Mouse (Mus musculus) neural tube, embryonic 15.5 days (tissue): Measurements from ENCODE around the gene Per2. TPM values are rescaled to one million over a fixed set of nuclear protein-coding genes. Genes with fewer than 3 reads are reported as not detected.
A peak's percentile ranks its signal among the peaks of the same experiment; 100 is the strongest.

ENCODE experiments used
- ATAC-seq: fragments of 200-750 bp; cut with Nextera tagmentation; 2 replicates; pipeline ENCODE4 v1.8.0; 2017; ENCODE audit warnings: mild to moderate bottlenecking, moderate TSS enrichment, moderate library complexity; ENCODE audit not compliant: low FRiP score
- H3K27ac ChIP-seq: fragments of 300-500 bp; sonication (generic); replicated peaks from 2 replicates; pipeline ENCODE4 v1.5.1; 2015; ENCODE audit warnings: mild to moderate bottlenecking, inconsistent platforms
- H3K27me3 ChIP-seq: fragments of 300-500 bp; sonication (generic); replicated peaks from 2 replicates; pipeline ENCODE4 v1.6.1; 2015; ENCODE audit warnings: inconsistent platforms
- H3K36me3 ChIP-seq: fragments of 300-500 bp; sonication (generic); 2 replicates; pipeline ENCODE4 v1.6.1; 2015; ENCODE audit warnings: inconsistent platforms
- H3K4me1 ChIP-seq: fragments of 300-500 bp; sonication (generic); 2 replicates; pipeline ENCODE4 v1.6.1; 2015; ENCODE audit warnings: inconsistent platforms
- H3K4me2 ChIP-seq: fragments of 300-500 bp; sonication (generic); 2 replicates; pipeline ENCODE4 v1.6.1; 2015; ENCODE audit warnings: inconsistent platforms, mild to moderate bottlenecking, moderate library complexity
- H3K4me3 ChIP-seq: fragments of 300-500 bp; sonication (generic); replicated peaks from 2 replicates; pipeline ENCODE4 v1.5.1; 2015; ENCODE audit warnings: mild to moderate bottlenecking, inconsistent platforms
- H3K9ac ChIP-seq: fragments of 300-500 bp; sonication (generic); replicated peaks from 2 replicates; pipeline ENCODE4 v1.6.1; 2015; ENCODE audit warnings: mild to moderate bottlenecking, inconsistent platforms
- H3K9me3 ChIP-seq: fragments of 300-500 bp; sonication (generic); replicated peaks from 2 replicates; pipeline ENCODE4 v1.6.1; 2016; ENCODE audit warnings: inconsistent platforms
- WGBS: fragments of 180-500 bp; shearing (Covaris S2); methylation state at CpG from one replicate; pipeline ENCODE4 v1.1.7; 2015; ENCODE audit warnings: mixed read lengths; 5-methylcytosine and 5-hydroxymethylcytosine counted together
- polyA plus RNA-seq: library from polyadenylated mRNA; unstranded; fragments of >200 nt; fragmentation: Nextera tagmentation; extraction: Ambion mirVana; gene quantifications from 2 replicates; pipeline ENCODE4 v1.2.1, GENCODE M21; 2015

Gene Per2
- polyA plus RNA-seq, 1 experiment from 2014 or later: 5.3 TPM

- Histone ChIP-seq H3K36me3 (peaks cover 66% of the 10 kb centered on the region), H3K27me3 (no peaks in the 10 kb centered on the region), H3K9ac (no peak overlapping the region), H3K4me3 (no peak overlapping the region), H3K9me3 (no peaks in the 10 kb centered on the region), H3K4me2 (no peak overlapping the region), H3K4me1 (peaks cover 5% of the 10 kb centered on the region; the same call in 1 of the 2 replicates), H3K27ac (no peak overlapping the region)
- WGBS: 93% methylated on average over 7 of the region's 7 CpGs
- no peak for ATAC-seq
These were observed 28.4 kb downstream of the Per2 start for GRCm38 (mm10) chr1:91430761-91431160.

GRCm38 (mm10) chr1:91429212-91429611 lies 29.9 kb downstream of the Per2 start:
- 93% methylated on average over 10 of the region's 10 CpGs for WGBS
- H3K36me3 ChIP-seq: peaks cover 58% of the 10 kb centered on the region
- H3K9me3 ChIP-seq: no peaks in the 10 kb centered on the region
- no peaks in the 10 kb centered on the region for H3K4me1 ChIP-seq
- H3K27me3 ChIP-seq: no peaks in the 10 kb centered on the region
- H3K9ac ChIP-seq: no peak overlapping the region
- no peak overlapping the region for H3K4me3 ChIP-seq
- no peak for ATAC-seq
- no peak overlapping the region for H3K27ac ChIP-seq
- H3K4me2 ChIP-seq: no peak overlapping the region

DNA sequence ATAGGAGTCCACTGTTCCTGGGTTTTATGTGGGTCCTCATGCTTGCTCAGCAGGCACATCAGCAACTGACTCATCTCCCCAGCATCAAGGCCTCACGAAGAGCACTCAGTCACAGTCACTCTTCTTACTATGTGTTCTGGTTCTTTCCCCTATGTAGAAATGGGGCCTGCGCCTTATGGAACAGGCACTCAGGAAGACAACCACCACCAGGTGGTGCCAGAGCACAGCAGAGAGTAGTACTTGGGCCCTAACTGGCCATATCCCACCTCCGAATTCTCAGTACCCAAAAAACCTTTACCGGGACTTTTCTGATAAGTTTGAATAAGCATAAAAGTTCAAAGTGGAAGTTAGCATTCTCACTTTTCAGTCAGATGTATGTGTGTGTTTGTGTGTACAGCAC lies 30.5 kb downstream of the Per2 start:
- Histone ChIP-seq H3K27me3 (no peaks in the 10 kb centered on the region), H3K4me3 (no peak overlapping the region), H3K9me3 (no peaks in the 10 kb centered on the region), H3K27ac (no peak overlapping the region), H3K9ac (no peak overlapping the region), H3K4me1 (no peaks in the 10 kb centered on the region), H3K36me3 (peaks cover 58% of the 10 kb centered on the region), H3K4me2 (no peak overlapping the region)
- 44% methylated on average over 4 of the region's 4 CpGs for WGBS
- no peak for ATAC-seq

DNA sequence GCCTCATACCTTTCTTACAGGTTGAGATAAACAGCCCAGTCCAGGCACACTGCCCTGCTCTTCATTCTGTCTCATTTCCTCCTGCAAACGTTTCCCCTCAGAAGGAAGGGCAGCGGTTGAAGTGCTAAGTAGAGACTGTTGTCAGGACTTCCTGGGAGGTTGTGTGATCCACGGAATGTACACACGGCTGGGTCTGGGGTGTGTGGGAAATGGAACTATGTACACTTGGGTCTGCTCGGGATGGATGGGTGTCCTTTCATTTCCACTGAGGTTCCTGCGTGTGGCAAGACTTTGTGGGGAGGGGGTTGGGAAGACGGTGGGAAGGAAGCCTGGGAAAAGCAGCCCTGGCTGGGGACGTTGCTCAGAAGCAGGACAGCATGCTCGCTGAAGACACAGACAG lies 32.7 kb downstream of the Per2 start:
- H3K4me1 ChIP-seq: no peaks in the 10 kb centered on the region
- H3K36me3 ChIP-seq: peaks cover 46% of the 10 kb centered on the region
- no peak overlapping the region for H3K9ac ChIP-seq
- WGBS: 84% methylated on average over 9 of the region's 9 CpGs
- H3K27ac ChIP-seq: no peak overlapping the region
- no peaks in the 10 kb centered on the region for H3K27me3 ChIP-seq
- no peak overlapping the region for H3K4me2 ChIP-seq
- no peaks in the 10 kb centered on the region for H3K9me3 ChIP-seq
- no peak overlapping the region for H3K4me3 ChIP-seq
- ATAC-seq: no peak

DNA sequence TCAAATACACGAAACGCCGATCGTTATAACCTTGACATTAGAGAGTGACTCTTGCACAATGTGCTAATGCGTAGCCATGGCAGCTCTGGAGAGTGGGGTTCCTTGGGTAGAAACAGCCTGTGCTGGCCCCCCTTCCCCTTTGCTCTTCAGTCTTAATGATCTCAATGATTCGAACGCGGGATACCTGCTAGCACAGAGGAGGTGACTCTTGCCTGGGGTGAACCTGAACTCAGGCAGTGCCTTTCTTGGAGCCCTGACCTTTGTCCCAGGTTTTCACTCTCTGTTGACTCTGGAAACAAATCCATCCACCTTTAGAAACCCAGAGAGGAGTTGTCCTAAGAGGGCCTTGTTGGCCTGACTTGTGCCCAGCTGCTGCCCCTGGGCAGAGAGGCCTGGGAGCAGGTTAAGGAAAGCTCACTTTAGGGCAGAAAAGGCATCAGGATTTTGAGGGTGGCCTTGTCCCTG lies 38.5 kb downstream of the Per2 start:
- Histone ChIP-seq H3K27me3 (no peaks in the 10 kb centered on the region), H3K9ac (no peak overlapping the region), H3K4me3 (no peak overlapping the region), H3K27ac (no peak overlapping the region), H3K9me3 (no peaks in the 10 kb centered on the region), H3K4me1 (no peaks in the 10 kb centered on the region), H3K4me2 (no peak overlapping the region), H3K36me3 (peaks cover 50% of the 10 kb centered on the region)
- WGBS: 95% methylated on average over 8 of the region's 8 CpGs
- ATAC-seq: no peak

- Histone ChIP-seq H3K27ac (no peak overlapping the region), H3K4me3 (no peak overlapping the region), H3K36me3 (peaks cover 50% of the 10 kb centered on the region), H3K9ac (no peak overlapping the region), H3K4me1 (peaks cover 3% of the 10 kb centered on the region; the same call in 1 of the 2 replicates), H3K4me2 (no peak overlapping the region), H3K27me3 (no peaks in the 10 kb centered on the region), H3K9me3 (no peaks in the 10 kb centered on the region)
- WGBS: 68% methylated on average over 10 of the region's 10 CpGs
- no peak for ATAC-seq
These were observed 39.1 kb downstream of the Per2 start for GRCm38 (mm10) chr1:91419862-91420600.

DNA sequence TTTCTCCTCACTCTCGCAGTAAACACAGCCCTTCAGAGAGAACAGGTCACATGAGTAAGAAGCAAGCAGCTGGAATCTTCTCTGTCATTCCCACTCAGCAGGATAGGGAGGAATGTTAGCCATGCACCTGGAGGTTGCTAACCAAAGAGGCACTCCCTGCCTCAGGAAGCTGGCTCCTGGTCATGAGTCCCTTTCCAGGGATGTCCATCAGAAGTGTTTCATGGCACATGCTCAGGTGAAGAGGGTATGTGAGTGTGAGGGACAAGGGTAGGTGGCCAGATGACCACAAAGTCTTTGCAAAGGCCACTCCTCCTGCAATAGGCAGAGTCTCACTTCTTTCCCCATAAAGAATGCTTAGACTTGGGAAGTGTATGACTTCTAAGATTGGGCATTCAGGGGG lies 41.1 kb downstream of the Per2 start:
- Histone ChIP-seq H3K27me3 (no peaks in the 10 kb centered on the region), H3K4me1 (peaks cover 22% of the 10 kb centered on the region), H3K9me3 (no peaks in the 10 kb centered on the region), H3K4me3 (no peak overlapping the region), H3K27ac (no peak overlapping the region), H3K36me3 (peaks cover 43% of the 10 kb centered on the region), H3K4me2 (no peak overlapping the region), H3K9ac (no peak overlapping the region)
- WGBS: 80% methylated on average over 1 of the region's 1 CpGs
- no peak for ATAC-seq

DNA sequence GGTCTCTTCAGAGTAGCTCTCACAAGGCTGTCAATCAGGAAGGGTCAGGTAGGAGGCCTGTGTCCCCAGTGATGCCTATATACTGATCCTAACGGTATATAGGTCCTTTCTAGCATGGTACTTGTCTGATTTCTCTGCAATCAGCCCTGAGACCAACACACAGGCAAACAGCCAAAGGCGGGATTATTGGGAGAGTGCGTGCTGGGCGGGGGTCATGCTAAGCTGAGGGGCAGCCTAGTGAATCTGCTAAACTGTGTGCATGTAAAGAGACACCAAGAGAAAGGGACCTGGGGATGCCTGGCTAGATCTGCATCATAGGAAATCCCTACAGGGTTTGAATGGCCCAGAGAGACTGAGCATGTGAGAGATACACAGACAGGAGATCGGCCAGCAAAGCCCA lies 43.8 kb downstream of the Per2 start:
- no peak overlapping the region for H3K9ac ChIP-seq
- peaks cover 30% of the 10 kb centered on the region for H3K36me3 ChIP-seq
- H3K4me1 ChIP-seq: peaks cover 40% of the 10 kb centered on the region
- no peak overlapping the region for H3K4me2 ChIP-seq
- WGBS: 46% methylated on average over 5 of the region's 5 CpGs
- no peaks in the 10 kb centered on the region for H3K9me3 ChIP-seq
- H3K4me3 ChIP-seq: no peak overlapping the region
- ATAC-seq: no peak
- H3K27me3 ChIP-seq: no peaks in the 10 kb centered on the region
- peak overlapping the region; percentile 93 for H3K27ac ChIP-seq

- Histone ChIP-seq H3K4me1 (peaks cover 40% of the 10 kb centered on the region), H3K9ac (no peak overlapping the region), H3K4me3 (no peak overlapping the region), H3K4me2 (0 out of 2 replicates have a peak overlapping the region, but pooled peaks have one; percentile 98), H3K27ac (peak overlapping the region; percentile 93), H3K27me3 (no peaks in the 10 kb centered on the region), H3K36me3 (peaks cover 26% of the 10 kb centered on the region), H3K9me3 (no peaks in the 10 kb centered on the region)
- WGBS: 16% methylated on average over 4 of the region's 4 CpGs
- no peak for ATAC-seq
These were observed 44.2 kb downstream of the Per2 start for GRCm38 (mm10) chr1:91414903-91415302.

- H3K9ac ChIP-seq: peak within 1 kb of the TSS; percentile 82
- H3K4me3 ChIP-seq: peak within 1 kb of the TSS; percentile 87
- peaks cover 40% of the 10 kb centered on the region for H3K4me1 ChIP-seq
- H3K27ac ChIP-seq: peak within 1 kb of the TSS; percentile 93
- H3K36me3 ChIP-seq: peaks cover 20% of the 10 kb centered on the region
- H3K27me3 ChIP-seq: no peaks in the 10 kb centered on the region
- H3K9me3 ChIP-seq: no peaks in the 10 kb centered on the region
- peak within 1 kb of the TSS; percentile 98 for H3K4me2 ChIP-seq
- WGBS: 1% methylated on average over 35 of the region's 39 CpGs
- peak; percentile 48 for ATAC-seq
These were observed 45.1 kb downstream of the Per2 start, which contains the start of gene Hes6 for GRCm38 (mm10) chr1:91413898-91414594. Gene Hes6, minus strand, starts transcription at chr1:91414038.

- Histone ChIP-seq H3K9me3 (no peaks in the 10 kb centered on the region), H3K27me3 (no peaks in the 10 kb centered on the region), H3K4me1 (peaks cover 40% of the 10 kb centered on the region), H3K4me2 (peak overlapping the region; percentile 98), H3K4me3 (peak overlapping the region; percentile 87), H3K36me3 (peaks cover 19% of the 10 kb centered on the region), H3K27ac (peak overlapping the region; percentile 93), H3K9ac (peak overlapping the region; percentile 61)
- WGBS: 0% methylated on average over 14 of the region's 14 CpGs
- ATAC-seq: no peak; the same call in 1 of the 2 replicates
These were observed 45.6 kb downstream of the Per2 start for GRCm38 (mm10) chr1:91413536-91413897.

- no peaks in the 10 kb centered on the region for H3K27me3 ChIP-seq
- peak overlapping the region; percentile 93 for H3K27ac ChIP-seq
- peak overlapping the region; percentile 98 for H3K4me2 ChIP-seq
- peak overlapping the region; percentile 82 for H3K9ac ChIP-seq
- peak; percentile 94 for ATAC-seq
- H3K4me3 ChIP-seq: peak overlapping the region; percentile 87
- H3K9me3 ChIP-seq: no peaks in the 10 kb centered on the region
- WGBS: under 1% methylated on average over 34 of the region's 34 CpGs
- H3K4me1 ChIP-seq: peaks cover 40% of the 10 kb centered on the region
- peaks cover 16% of the 10 kb centered on the region for H3K36me3 ChIP-seq
These were observed 46.1 kb downstream of the Per2 start for GRCm38 (mm10) chr1:91413030-91413506.
